Mouse (Mus musculus) left cerebral cortex, adult 11 months (tissue): ENCODE results near the gene Polr3gl.
A peak's percentile ranks its signal among the peaks of the same experiment; 100 is the strongest.
"Not testable (repeated sequence)": the region's sequence is repeated elsewhere in the genome, so short reads cannot be mapped to it uniquely, and the experiment has no call there.

ENCODE experiments used
- DNase-seq: peaks from one replicate; pipeline ENCODE4 v3.0.0; 2022; ENCODE audit warnings: low spot score

The Polr3gl gene

DNA sequence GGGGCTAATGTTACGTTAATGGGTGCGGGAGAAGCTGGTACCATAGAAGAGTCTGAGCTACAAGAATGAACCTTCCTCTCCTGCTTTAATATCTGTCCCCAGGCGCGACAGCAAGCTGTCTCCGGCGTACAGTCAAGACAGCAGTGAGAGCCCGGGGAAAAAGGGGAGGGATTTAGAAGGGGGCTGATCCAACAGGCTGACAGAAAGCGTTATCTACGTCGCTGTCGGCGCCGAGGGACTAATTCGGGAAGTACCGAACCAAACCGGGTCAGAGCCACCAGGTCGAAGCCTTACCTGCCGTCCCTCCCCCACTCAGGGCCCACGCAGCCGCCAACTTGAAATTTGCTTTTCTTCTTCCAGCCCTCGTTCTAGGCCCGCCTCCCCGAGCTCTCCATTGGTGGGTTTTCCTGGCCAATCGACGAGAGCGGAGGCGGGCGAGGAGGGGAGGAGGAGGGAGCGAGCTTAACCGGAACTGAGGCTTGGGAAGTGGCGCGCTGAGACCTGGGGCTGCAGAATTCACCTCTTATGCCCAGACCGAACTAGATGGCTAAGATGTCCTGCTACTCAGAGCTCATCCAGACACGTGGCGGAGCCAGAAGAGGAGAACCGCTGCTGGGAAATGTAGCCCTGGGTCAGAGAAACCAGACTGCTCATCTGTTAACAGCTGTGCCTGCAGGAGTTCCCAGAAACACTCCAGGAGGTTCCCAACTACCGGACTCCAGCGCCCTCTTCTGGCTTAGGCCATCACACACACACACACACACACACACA is at the start of gene Polr3gl:
Gene Polr3gl (minus strand): TSS at position 392 of the 771 bp plus-strand sequence.
- DNase-seq, result peak; percentile 90

DNA sequence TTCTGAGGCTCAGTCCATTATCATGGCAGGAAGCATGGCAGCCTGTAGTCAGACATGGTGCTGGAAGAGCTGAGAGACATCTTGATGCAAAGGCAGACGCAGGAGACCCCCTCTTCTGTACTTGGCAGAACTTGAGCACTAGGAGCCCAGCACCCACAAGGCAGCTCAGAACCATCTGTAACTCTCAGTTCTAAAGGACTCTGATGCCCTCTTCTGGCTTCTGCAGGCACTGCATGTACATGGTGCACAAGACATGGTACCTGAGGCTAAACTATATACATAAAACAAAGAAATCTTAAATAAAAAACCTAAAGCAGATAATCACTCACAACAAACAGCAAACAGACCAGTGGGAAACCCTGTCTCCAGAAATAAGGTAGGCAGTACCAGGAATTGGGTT is 45.2 kb upstream of the Polr3gl start:
- DNase-seq, result peak; percentile 21

GRCm38 (mm10) chr3:96636448-96636847 is 42.5 kb upstream of the Polr3gl start:
- DNase-seq, result no peak

GRCm38 (mm10) chr3:96635906-96636305 is 41.9 kb upstream of the Polr3gl start:
- no peak for DNase-seq

- peak; percentile 71 for DNase-seq
Observed at GRCm38 (mm10) chr3:96634928-96635879, 41.2 kb upstream of the Polr3gl start, which contains the start of the genes Pex11b and Gm42957. Gene Pex11b (plus strand): TSS chr3:96635376. Gene Gm42957 (plus strand): TSS chr3:96635474.

- DNase-seq, result no peak
Observed at GRCm38 (mm10) chr3:96634015-96634414, 40.0 kb upstream of the Polr3gl start.

DNA sequence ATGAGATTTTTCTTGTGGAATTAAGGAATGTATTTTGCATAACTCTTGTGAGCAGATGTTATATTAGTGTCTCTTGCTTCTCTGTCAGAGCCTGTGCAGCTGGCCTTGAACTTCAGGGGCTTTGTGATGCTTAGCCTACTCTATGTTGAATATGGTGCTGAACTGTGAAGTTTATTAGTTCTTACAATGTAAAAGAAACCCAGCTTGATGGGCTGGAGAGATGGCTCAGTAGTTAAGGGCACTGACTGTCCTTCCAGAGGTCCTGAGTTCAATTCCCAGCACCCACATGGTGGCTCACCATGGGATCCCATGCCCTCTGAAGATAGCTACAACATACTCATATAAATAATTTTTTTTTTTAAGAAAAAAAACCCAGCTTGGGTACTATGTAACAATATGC is 38.1 kb upstream of the Polr3gl start:
- DNase-seq, result no peak

DNA sequence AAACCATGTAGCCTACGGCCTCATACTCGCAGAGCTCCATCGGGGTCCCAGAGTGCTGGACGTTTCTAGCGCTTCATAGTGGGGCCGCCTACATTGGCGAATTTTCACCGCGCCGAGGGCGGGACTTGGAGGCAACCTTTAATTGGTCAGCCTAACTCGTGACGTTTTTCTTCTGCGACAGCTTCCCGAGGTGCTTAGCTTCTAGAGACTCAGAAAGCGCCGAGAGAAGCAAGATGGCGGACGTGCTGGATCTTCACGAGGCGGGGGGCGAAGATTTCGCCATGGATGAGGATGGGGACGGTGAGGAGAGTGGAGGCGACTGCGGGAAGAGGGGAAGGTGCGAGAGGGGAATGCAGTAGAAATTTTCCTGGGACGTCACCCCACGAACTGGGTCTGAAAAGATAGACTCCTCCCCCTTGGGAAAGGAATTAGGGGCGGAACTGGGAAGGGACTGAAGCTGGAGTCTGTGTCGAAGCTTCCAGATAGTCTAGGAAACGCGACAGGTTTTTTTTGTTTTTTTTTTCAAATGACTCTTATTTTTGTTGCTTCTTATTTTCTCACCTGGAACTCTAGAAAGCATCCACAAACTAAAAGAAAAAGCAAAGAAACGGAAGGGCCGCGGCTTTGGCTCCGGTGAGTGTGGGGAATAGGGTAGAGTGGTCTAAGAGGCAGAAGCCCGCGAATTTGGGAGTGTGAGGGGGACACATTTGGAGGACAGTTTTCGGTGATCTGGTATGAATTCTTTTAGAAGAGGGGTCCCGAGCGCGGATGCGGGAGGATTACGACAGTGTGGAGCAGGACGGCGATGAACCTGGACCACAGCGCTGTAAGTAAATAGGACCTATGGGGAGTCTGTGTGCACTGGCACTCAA is 36.0 kb upstream of the Polr3gl start, which contains the start of gene Rbm8a:
Gene Rbm8a (plus strand): TSS at position 205 of the 872 bp plus-strand sequence.
- peak; percentile 94 for DNase-seq

- DNase-seq, result no peak
Observed at GRCm38 (mm10) chr3:96623201-96623600, 29.2 kb upstream of the Polr3gl start.

DNA sequence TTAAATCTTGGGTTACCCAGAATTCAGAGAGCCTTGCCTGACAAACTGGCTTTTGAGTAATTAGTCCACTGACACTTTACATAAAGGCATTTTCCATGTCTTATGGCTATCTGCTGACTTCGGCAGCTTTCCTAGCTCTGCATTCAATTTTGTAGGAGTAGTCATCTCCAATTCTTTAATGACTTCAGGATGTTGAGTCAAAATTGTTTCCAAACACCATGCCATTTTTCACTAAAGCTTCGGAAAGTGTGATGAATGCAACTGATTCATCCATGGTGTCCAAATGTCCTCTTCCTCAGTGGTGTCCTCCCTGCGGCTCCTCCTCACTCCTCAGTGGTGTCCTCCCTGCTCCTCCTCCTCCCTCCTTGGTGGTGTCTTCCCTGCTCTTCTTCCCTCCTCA is 24.0 kb upstream of the Polr3gl start:
- no peak for DNase-seq

GRCm38 (mm10) chr3:96606618-96607017 is 12.6 kb upstream of the Polr3gl start:
- DNase-seq, result no peak

GRCm38 (mm10) chr3:96606007-96606406 is 12.0 kb upstream of the Polr3gl start:
- not testable (repeated sequence) for DNase-seq

DNA sequence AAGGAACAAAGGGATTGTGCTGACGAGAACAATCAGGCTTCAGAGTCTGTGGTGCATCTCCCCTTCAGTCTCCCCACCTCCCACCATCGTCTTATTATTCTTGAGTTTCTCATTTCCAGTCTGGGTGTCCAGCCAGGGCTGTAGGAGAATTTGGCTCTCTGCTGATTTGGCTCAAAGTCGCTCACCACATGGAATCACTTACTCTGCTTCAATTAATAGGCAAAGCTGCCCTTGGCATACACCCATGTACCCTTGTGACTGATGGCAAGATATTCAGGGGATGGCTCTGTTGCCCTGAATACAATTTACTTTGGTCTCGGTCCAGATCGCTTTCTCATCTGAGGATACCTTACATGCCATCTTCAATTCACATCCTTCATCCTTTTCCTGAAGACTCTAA is 9.3 kb upstream of the Polr3gl start:
- DNase-seq, result no peak

DNA sequence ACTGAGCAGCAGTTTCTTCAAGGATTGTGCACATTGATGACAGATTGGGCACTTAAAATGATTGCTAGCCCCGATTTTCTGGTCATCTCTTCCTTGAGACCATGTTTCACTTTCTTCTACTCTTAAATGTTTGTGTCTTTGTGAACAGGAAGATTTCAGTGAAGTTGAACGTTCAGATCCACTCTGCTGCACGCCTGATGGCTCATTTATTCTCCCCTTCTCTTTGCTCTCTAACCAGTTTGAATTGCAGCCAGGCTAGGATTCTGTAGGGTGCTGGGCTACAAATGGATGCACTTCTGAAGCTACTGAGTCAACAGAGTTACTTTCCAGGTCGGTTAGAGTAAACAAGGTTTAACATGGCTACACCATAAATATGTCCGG is 8.7 kb upstream of the Polr3gl start:
- no peak for DNase-seq

GRCm38 (mm10) chr3:96601941-96602703 is 8.1 kb upstream of the Polr3gl start:
- no peak for DNase-seq

- no peak for DNase-seq
Observed at GRCm38 (mm10) chr3:96601251-96601787, 7.3 kb upstream of the Polr3gl start.

GRCm38 (mm10) chr3:96600639-96601250 is 6.8 kb upstream of the Polr3gl start, which contains the start of gene Lix1l:
Gene Lix1l (plus strand): TSS chr3:96601149.
- peak; percentile 90 for DNase-seq

- DNase-seq, result no peak
Observed at GRCm38 (mm10) chr3:96599411-96599810, 5.4 kb upstream of the Polr3gl start.

- DNase-seq, result no peak
Observed at GRCm38 (mm10) chr3:96599069-96599393, 5.0 kb upstream of the Polr3gl start.
